Mouse (Mus musculus) lung, postnatal 14 days (tissue): ENCODE measurements around the gene Inhbb.

Experiments
- DNase-seq: peaks from one replicate; pipeline ENCODE4 v3.0.0; 2021

Inhbb gene

GRCm38 (mm10) chr1:119419151-119420105, 2.6 kb downstream of the Inhbb start:
- DNase-seq: no peak

- no peak for DNase-seq
Measured at GRCm38 (mm10) chr1:119417991-119418390, 4.1 kb downstream of the Inhbb start.

- no peak for DNase-seq
Measured at GRCm38 (mm10) chr1:119417542-119417941, 4.5 kb downstream of the Inhbb start.

- DNase-seq: no peak
Measured at GRCm38 (mm10) chr1:119416610-119417009, 5.4 kb downstream of the Inhbb start.

GRCm38 (mm10) chr1:119416177-119416576, 5.9 kb downstream of the Inhbb start:
- no peak for DNase-seq

- no peak for DNase-seq
Measured at GRCm38 (mm10) chr1:119415151-119415550, 6.9 kb downstream of the Inhbb start.

GRCm38 (mm10) chr1:119410661-119411060, 11.4 kb downstream of the Inhbb start:
- DNase-seq: no peak

- DNase-seq: no peak
Measured at GRCm38 (mm10) chr1:119409599-119410168, 12.4 kb downstream of the Inhbb start.

- no peak for DNase-seq
Measured at GRCm38 (mm10) chr1:119409106-119409505, 12.9 kb downstream of the Inhbb start.

GRCm38 (mm10) chr1:119407691-119408315, 14.2 kb downstream of the Inhbb start:
- no peak for DNase-seq

- DNase-seq: no peak
Measured at GRCm38 (mm10) chr1:119404798-119405197, 17.2 kb downstream of the Inhbb start.

- DNase-seq: no peak
Measured at GRCm38 (mm10) chr1:119404341-119404740, 17.7 kb downstream of the Inhbb start.

- DNase-seq: no peak
Measured at GRCm38 (mm10) chr1:119401249-119401648, 20.8 kb downstream of the Inhbb start.

GRCm38 (mm10) chr1:119398640-119399039, 23.4 kb downstream of the Inhbb start:
- DNase-seq: no peak

- DNase-seq: no peak
Measured at GRCm38 (mm10) chr1:119397839-119398238, 24.2 kb downstream of the Inhbb start.

GRCm38 (mm10) chr1:119391311-119391710, 30.7 kb downstream of the Inhbb start:
- peak; percentile 33 for DNase-seq

- DNase-seq: no peak
Measured at GRCm38 (mm10) chr1:119390676-119391075, 31.4 kb downstream of the Inhbb start.

GRCm38 (mm10) chr1:119389771-119390500, 32.1 kb downstream of the Inhbb start:
- no peak for DNase-seq

- no peak for DNase-seq
Measured at GRCm38 (mm10) chr1:119388664-119389396, 33.2 kb downstream of the Inhbb start.

- DNase-seq: no peak
Measured at GRCm38 (mm10) chr1:119386306-119386705, 35.7 kb downstream of the Inhbb start.

GRCm38 (mm10) chr1:119383916-119384315, 38.1 kb downstream of the Inhbb start:
- DNase-seq: no peak

GRCm38 (mm10) chr1:119380609-119381008, 41.4 kb downstream of the Inhbb start:
- DNase-seq: no peak
